Mouse (Mus musculus): ENCODE data around the gene Unc45a. TPM values are rescaled to one million over a fixed set of nuclear protein-coding genes. Genes with fewer than 3 reads are reported as not detected.

Unc45a gene
- polyA plus RNA-seq, 1 experiment from 2014 or later = 36.8 TPM

DNA sequence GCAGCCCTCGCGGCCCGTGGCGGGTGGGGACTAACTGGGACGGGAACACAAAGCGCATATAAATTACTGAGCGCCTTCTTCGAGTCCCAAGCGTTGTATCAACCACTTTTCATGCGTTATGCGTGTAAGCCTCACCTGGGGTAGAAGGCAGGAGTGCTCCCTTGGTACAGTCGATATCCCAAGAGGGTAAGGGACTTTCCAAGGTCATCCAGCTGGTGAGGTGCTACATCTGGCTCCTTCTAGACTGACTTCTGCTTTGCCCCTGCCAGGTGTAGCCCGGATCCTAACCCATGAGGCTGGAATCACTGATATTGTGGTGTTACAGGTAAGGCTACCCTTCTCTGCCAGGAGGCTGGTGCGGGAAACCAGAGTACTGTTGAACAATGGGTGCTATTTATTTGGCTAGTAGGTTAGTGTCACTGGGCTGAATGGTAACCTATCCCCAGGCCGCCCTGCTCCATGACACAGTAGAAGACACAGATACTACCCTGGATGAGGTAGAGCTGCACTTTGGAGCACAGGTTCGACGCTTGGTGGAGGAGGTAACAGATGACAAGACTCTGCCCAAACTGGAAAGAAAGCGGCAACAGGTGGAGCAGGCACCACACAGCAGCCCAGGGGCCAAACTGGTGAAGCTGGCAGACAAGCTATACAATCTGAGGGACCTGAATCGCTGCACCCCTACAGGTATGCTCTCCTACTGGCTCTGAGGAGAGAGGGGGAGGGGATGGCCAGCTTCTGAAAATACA lies 2.6 kb upstream of the Unc45a start:
- H3K4me1 ChIP-seq (ENCODE audit: control insufficient read depth, insufficient read depth, low read length) = peaks cover 15% of the 10 kb centered on the region

DNA sequence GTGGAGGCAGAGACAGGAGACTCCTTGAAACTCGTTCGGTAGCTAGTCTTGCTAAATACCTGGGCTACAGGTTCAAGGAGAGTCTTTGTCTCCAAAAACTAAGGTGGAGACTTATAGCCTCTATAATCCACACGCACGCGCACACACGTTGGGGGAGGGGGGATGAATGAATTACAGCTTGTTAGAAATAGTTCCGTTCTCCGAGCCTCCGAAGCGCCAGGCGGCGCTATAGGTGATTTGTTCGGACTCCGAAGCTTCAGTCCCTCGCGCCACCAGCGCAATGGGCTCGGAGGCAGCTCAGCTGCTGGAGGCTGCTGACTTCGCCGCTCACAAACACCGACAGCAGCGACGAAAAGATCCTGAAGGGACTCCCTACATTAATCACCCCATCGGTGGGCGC lies 2.1 kb upstream of the Unc45a start, which contains the start of gene Hddc3:
TSS of gene Hddc3 (plus strand) at position 247 of the 400 bp plus-strand sequence.
- Histone ChIP-seq H3K4me3 (ENCODE audit: low read depth, low read length) (peak within 1 kb of the TSS; percentile 47), H3K9ac (ENCODE audit: low read length) (peak within 1 kb of the TSS; percentile 77), H3K36me3 (ENCODE audit: control insufficient read depth, insufficient read depth, low read length) (no peaks in the 10 kb centered on the region), H3K27ac (ENCODE audit: low read depth, low read length) (peak within 1 kb of the TSS; percentile 68; the same call in 1 of the 2 replicates), H3K27me3 (ENCODE audit: control insufficient read depth, insufficient read depth, low read length) (no peaks in the 10 kb centered on the region), H3K4me2 (ENCODE audit: low read depth) (peak within 1 kb of the TSS; percentile 76), H3K9me3 (ENCODE audit: control insufficient read depth, low read length) (no peaks in the 10 kb centered on the region), H3K4me1 (ENCODE audit: control insufficient read depth, insufficient read depth, low read length) (peaks cover 15% of the 10 kb centered on the region)
- WGBS = 1% methylated on average over 25 of the region's 25 CpGs
- DNase-seq (ENCODE audit: low spot score) (peak; percentile 95), ATAC-seq (ENCODE audit: insufficient read depth, low FRiP score, low TSS enrichment) (peak; percentile 39; the same call in 1 of the 2 replicates)

More for the DNA sequence above, 2.6 kb upstream of the Unc45a start:
- DNase-seq (ENCODE audit: low spot score) = no peak
- 28% methylated on average over 19 of the region's 19 CpGs for WGBS
- Histone ChIP-seq H3K9me3 (ENCODE audit: control insufficient read depth, low read length) (no peaks in the 10 kb centered on the region), H3K4me2 (ENCODE audit: low read depth) (peak overlapping the region; percentile 76), H3K9ac (ENCODE audit: low read length) (peak overlapping the region; percentile 77), H3K27me3 (ENCODE audit: control insufficient read depth, insufficient read depth, low read length) (no peaks in the 10 kb centered on the region), H3K27ac (ENCODE audit: low read depth, low read length) (peak overlapping the region; percentile 68; the same call in 1 of the 2 replicates), H3K36me3 (ENCODE audit: control insufficient read depth, insufficient read depth, low read length) (no peaks in the 10 kb centered on the region), H3K4me3 (ENCODE audit: low read depth, low read length) (peak overlapping the region; percentile 47)
- ATAC-seq (ENCODE audit: insufficient read depth, low FRiP score, low TSS enrichment) = no peak

DNA sequence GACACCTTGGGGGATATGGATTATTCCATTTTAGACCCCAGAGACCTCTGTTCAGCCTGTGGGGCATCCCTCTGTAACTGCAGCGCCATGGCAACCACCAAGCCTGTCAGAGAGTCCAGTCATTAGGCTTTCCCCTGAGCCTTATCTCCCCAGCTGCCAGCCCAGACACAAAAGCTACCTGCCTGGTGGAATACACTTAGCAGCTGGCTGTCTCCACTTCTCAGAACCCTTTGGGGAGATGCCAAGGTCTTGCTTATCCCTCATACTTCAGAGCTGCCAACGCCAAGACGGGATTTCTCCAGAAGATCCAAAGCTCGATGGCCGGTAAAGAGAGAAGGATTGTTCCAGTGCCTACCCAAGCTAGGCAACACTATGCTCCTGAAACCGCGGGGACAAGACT lies 988 bp upstream of the Unc45a start:
- Histone ChIP-seq H3K4me3 (ENCODE audit: low read depth, low read length) (no peak overlapping the region), H3K27ac (ENCODE audit: low read depth, low read length) (no peak overlapping the region), H3K36me3 (ENCODE audit: control insufficient read depth, insufficient read depth, low read length) (peaks cover 3% of the 10 kb centered on the region), H3K27me3 (ENCODE audit: control insufficient read depth, insufficient read depth, low read length) (no peaks in the 10 kb centered on the region), H3K9ac (ENCODE audit: low read length) (no peak overlapping the region), H3K4me1 (ENCODE audit: control insufficient read depth, insufficient read depth, low read length) (peaks cover 15% of the 10 kb centered on the region), H3K9me3 (ENCODE audit: control insufficient read depth, low read length) (no peaks in the 10 kb centered on the region), H3K4me2 (ENCODE audit: low read depth) (no peak overlapping the region)
- DNase-seq (ENCODE audit: low spot score) = no peak
- WGBS = 75% methylated on average over 7 of the region's 7 CpGs
- no peak for ATAC-seq (ENCODE audit: insufficient read depth, low FRiP score, low TSS enrichment)

DNA sequence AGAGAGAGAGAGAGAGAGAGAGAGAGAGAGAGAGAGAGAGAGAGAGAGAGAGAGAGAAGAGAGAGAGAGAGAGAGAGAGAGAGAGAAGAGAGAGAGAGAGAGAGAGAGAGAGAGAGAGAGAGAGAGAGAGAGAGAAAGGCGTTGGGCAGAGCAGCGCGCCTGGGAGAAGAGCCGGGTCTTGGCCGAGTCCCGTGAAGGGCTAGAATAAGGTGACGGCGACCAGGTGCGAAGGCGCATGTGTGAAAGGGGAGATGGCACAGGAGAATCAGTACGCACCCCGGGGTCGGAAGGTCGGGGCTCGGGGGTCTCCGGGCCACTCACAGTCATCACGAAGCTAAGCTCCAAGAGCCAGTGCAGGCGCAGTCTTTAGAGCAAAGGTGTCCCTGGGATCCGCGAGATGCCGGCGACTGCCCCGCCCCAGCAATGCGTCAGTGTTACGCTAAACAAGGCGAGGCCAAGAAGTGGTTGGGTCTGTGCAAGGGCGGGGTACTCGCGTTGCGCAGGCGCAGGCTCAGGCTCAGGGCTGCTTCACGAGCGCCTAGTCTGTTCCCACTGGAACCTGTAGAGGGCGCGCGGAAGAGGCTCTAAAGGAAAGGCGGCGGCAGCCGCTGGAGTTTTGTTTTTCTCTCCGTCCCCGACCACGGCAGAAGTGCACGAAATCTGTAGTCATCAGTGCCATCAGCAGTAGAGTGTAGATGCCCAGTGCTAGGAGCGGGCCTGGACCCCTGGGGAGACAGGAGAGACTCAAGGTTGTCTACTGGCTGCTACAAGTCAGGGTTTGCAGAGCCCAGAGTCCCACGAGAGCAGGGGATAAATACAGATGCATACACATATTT lies 794 bp downstream of the Unc45a start:
- Histone ChIP-seq H3K27me3 (ENCODE audit: control insufficient read depth, insufficient read depth, low read length) (no peaks in the 10 kb centered on the region), H3K9ac (ENCODE audit: low read length) (peak overlapping the region; percentile 72), H3K4me1 (ENCODE audit: control insufficient read depth, insufficient read depth, low read length) (peaks cover 15% of the 10 kb centered on the region), H3K9me3 (ENCODE audit: control insufficient read depth, low read length) (no peaks in the 10 kb centered on the region), H3K27ac (ENCODE audit: low read depth, low read length) (peak overlapping the region; percentile 82), H3K4me2 (ENCODE audit: low read depth) (peak overlapping the region; percentile 87), H3K36me3 (ENCODE audit: control insufficient read depth, insufficient read depth, low read length) (peaks cover 14% of the 10 kb centered on the region), H3K4me3 (ENCODE audit: low read depth, low read length) (peak overlapping the region; percentile 59)
- WGBS = under 1% methylated on average over 45 of the region's 45 CpGs
- peak; percentile 96 for DNase-seq (ENCODE audit: low spot score)
- peak; percentile 91 for ATAC-seq (ENCODE audit: insufficient read depth, low FRiP score, low TSS enrichment)

DNA sequence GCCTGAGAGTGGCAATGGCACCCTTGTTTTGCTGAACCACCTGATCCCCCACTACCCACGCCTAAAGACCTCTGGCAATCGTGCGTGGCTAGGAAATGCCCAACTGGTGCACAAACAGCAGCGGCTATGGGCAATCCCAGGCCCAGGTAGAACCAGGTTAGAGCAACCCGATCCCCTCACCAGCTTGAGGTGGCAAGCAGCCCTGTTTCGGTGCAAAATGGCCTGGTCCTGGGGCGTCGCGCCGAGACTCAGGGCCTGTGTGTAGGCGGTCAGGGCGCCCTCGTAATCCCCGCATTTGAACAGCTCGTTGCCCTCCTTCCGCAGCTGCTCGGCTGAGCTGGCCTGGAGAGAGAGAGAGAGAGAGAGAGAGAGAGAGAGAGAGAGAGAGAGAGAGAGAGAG lies 1.4 kb downstream of the Unc45a start:
- no peaks in the 10 kb centered on the region for H3K27me3 ChIP-seq (ENCODE audit: control insufficient read depth, insufficient read depth, low read length)
- H3K4me1 ChIP-seq (ENCODE audit: control insufficient read depth, insufficient read depth, low read length) = peaks cover 15% of the 10 kb centered on the region
- H3K9ac ChIP-seq (ENCODE audit: low read length) = peak overlapping the region; percentile 69
- peak overlapping the region; percentile 87 for H3K4me2 ChIP-seq (ENCODE audit: low read depth)
- peak overlapping the region; percentile 59 for H3K4me3 ChIP-seq (ENCODE audit: low read depth, low read length)
- H3K36me3 ChIP-seq (ENCODE audit: control insufficient read depth, insufficient read depth, low read length) = peaks cover 19% of the 10 kb centered on the region
- no peak for ATAC-seq (ENCODE audit: insufficient read depth, low FRiP score, low TSS enrichment)
- 10% methylated on average over 15 of the region's 17 CpGs for WGBS
- peak overlapping the region; percentile 34; the same call in 1 of the 2 replicates for H3K27ac ChIP-seq (ENCODE audit: low read depth, low read length)
- no peaks in the 10 kb centered on the region for H3K9me3 ChIP-seq (ENCODE audit: control insufficient read depth, low read length)
- DNase-seq (ENCODE audit: low spot score) = peak; percentile 30

DNA sequence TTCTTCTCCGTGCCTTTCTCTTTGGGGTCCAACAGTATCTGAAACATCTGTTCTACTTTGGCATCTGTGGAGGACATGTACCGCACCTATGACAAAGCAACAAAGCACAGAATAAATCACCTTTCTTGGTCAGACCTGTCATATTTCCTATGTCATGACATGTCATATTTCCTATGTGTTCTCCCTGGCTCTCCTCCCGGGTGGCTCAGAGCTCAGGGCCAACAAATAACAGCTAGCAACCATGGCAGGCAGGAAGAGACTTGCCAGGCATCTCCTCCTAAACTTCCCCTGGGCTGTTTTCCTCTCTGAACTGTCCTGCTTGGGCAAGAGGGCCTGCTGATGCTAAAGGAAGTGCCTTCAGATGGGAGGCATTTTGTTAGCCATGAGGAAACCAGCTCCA lies 3.9 kb downstream of the Unc45a start:
- H3K4me2 ChIP-seq (ENCODE audit: low read depth) = no peak overlapping the region
- 93% methylated on average over 3 of the region's 3 CpGs for WGBS
- ATAC-seq (ENCODE audit: insufficient read depth, low FRiP score, low TSS enrichment) (no peak), DNase-seq (ENCODE audit: low spot score) (no peak)
- H3K36me3 ChIP-seq (ENCODE audit: control insufficient read depth, insufficient read depth, low read length) = peaks cover 35% of the 10 kb centered on the region
- no peak overlapping the region for H3K4me3 ChIP-seq (ENCODE audit: low read depth, low read length)
- H3K27me3 ChIP-seq (ENCODE audit: control insufficient read depth, insufficient read depth, low read length) = no peaks in the 10 kb centered on the region
- no peak overlapping the region for H3K9ac ChIP-seq (ENCODE audit: low read length)
- H3K9me3 ChIP-seq (ENCODE audit: control insufficient read depth, low read length) = no peaks in the 10 kb centered on the region
- H3K27ac ChIP-seq (ENCODE audit: low read depth, low read length) = no peak overlapping the region
- peaks cover 8% of the 10 kb centered on the region for H3K4me1 ChIP-seq (ENCODE audit: control insufficient read depth, insufficient read depth, low read length)

DNA sequence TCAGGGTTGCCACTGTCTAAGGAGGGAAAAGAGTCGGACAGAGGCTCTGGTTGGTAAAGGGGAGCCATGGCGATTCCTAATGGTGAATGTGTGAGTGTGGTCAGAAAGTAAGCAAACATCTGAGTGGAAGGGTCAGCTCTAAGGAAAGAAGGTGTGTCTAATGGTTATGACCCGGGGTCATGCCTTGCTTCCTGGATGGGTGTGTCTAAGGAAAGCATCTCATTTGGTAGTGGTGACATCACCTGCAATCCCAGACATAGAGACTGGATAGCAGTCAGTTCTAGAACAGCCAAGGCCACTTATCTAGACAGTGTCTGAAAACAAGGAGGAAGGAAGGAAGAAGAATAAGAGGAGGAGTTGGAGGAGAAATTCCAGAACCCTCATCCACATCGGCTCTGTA lies 6.0 kb downstream of the Unc45a start:
- WGBS = 90% methylated on average over 4 of the region's 4 CpGs
- H3K27me3 ChIP-seq (ENCODE audit: control insufficient read depth, insufficient read depth, low read length) = no peaks in the 10 kb centered on the region
- no peaks in the 10 kb centered on the region for H3K9me3 ChIP-seq (ENCODE audit: control insufficient read depth, low read length)
- peaks cover 6% of the 10 kb centered on the region for H3K4me1 ChIP-seq (ENCODE audit: control insufficient read depth, insufficient read depth, low read length)
- no peak for ATAC-seq (ENCODE audit: insufficient read depth, low FRiP score, low TSS enrichment)
- H3K4me3 ChIP-seq (ENCODE audit: low read depth, low read length) = no peak overlapping the region
- no peak overlapping the region for H3K4me2 ChIP-seq (ENCODE audit: low read depth)
- DNase-seq (ENCODE audit: low spot score) = no peak
- H3K36me3 ChIP-seq (ENCODE audit: control insufficient read depth, insufficient read depth, low read length) = peaks cover 41% of the 10 kb centered on the region
- no peak overlapping the region for H3K27ac ChIP-seq (ENCODE audit: low read depth, low read length)
- H3K9ac ChIP-seq (ENCODE audit: low read length) = no peak overlapping the region

DNA sequence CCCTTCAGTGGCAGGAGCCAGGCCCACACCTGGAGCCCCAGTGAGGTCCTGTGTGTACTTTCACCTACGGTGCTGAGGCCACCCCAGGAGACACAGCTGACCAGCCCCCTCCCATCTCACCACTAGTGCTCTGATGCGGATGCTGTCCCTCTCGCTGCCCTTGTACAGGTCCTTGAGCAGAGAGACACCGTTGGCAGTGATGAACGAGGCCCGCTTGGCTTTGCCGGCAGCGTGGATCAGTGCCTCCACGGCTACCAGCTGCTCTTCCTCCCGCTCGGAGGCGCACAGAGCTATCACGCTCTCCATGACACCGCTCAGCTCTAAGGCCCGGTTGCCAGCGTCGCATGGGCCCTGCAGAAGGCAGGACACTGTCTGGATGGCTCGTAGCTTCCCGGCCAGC lies 9.4 kb downstream of the Unc45a start:
- WGBS = 95% methylated on average over 19 of the region's 19 CpGs
- Histone ChIP-seq H3K36me3 (ENCODE audit: control insufficient read depth, insufficient read depth, low read length) (peaks cover 51% of the 10 kb centered on the region), H3K9ac (ENCODE audit: low read length) (no peak overlapping the region)

More for the DNA sequence above, 9.4 kb downstream of the Unc45a start:
- ATAC-seq (ENCODE audit: insufficient read depth, low FRiP score, low TSS enrichment) (no peak), DNase-seq (ENCODE audit: low spot score) (no peak)
- Histone ChIP-seq H3K4me3 (ENCODE audit: low read depth, low read length) (no peak overlapping the region), H3K4me2 (ENCODE audit: low read depth) (no peak overlapping the region), H3K27me3 (ENCODE audit: control insufficient read depth, insufficient read depth, low read length) (no peaks in the 10 kb centered on the region), H3K4me1 (ENCODE audit: control insufficient read depth, insufficient read depth, low read length) (no peaks in the 10 kb centered on the region), H3K27ac (ENCODE audit: low read depth, low read length) (no peak overlapping the region), H3K9me3 (ENCODE audit: control insufficient read depth, low read length) (no peaks in the 10 kb centered on the region)
